Mouse (Mus musculus): Measurements from ENCODE around the gene Wdr74. TPM values are rescaled to one million over a fixed set of nuclear protein-coding genes. Genes with fewer than 3 reads are reported as not detected.
A peak's percentile ranks its signal among the peaks of the same experiment; 100 is the strongest.
"Not testable (repeated sequence)": the region's sequence is repeated elsewhere in the genome, so short reads cannot be mapped to it uniquely, and the experiment has no call there.

The Wdr74 gene
- polyA plus RNA-seq, 1 experiment from 2014 or later = 121 TPM

GRCm38 (mm10) chr19:8711506-8711905, 24.1 kb upstream of the Wdr74 start:
- H3K4me1 ChIP-seq = peaks cover 31% of the 10 kb centered on the region
- no peak for DNase-seq (ENCODE audit: low spot score)
- H3K36me3 ChIP-seq = peaks cover 57% of the 10 kb centered on the region
- no peaks in the 10 kb centered on the region for H3K27me3 ChIP-seq (ENCODE audit: low read depth, poor library complexity, severe bottlenecking)
- H3K27ac ChIP-seq (replicated peaks) = peak overlapping the region; percentile 94; the same call in 1 of the 2 replicates
- H3K4me3 ChIP-seq = peak overlapping the region; percentile 70
- H3K9me3 ChIP-seq (replicated peaks) = no peaks in the 10 kb centered on the region
- WGBS = 91% methylated on average over 4 of the region's 4 CpGs

GRCm38 (mm10) chr19:8711949-8712869, 23.4 kb upstream of the Wdr74 start:
- Histone ChIP-seq H3K36me3 (peaks cover 50% of the 10 kb centered on the region), H3K4me1 (peaks cover 31% of the 10 kb centered on the region), H3K9me3 (replicated peaks) (no peaks in the 10 kb centered on the region), H3K27ac (replicated peaks) (peak overlapping the region; percentile 94), H3K4me3 (peak overlapping the region; percentile 70), H3K27me3 (ENCODE audit: low read depth, poor library complexity, severe bottlenecking) (no peaks in the 10 kb centered on the region)
- WGBS = 74% methylated on average over 10 of the region's 10 CpGs
- no peak for DNase-seq (ENCODE audit: low spot score)

GRCm38 (mm10) chr19:8712870-8713305, 22.7 kb upstream of the Wdr74 start:
- WGBS = under 1% methylated on average over 13 of the region's 13 CpGs
- peaks cover 43% of the 10 kb centered on the region for H3K36me3 ChIP-seq
- H3K4me3 ChIP-seq = peak overlapping the region; percentile 70
- H3K4me1 ChIP-seq = peaks cover 31% of the 10 kb centered on the region
- peak; percentile 85 for DNase-seq (ENCODE audit: low spot score)
- H3K27me3 ChIP-seq (ENCODE audit: low read depth, poor library complexity, severe bottlenecking) = no peaks in the 10 kb centered on the region
- H3K9me3 ChIP-seq (replicated peaks) = no peaks in the 10 kb centered on the region
- peak overlapping the region; percentile 94 for H3K27ac ChIP-seq (replicated peaks)

GRCm38 (mm10) chr19:8713306-8713996, 22.2 kb upstream of the Wdr74 start:
- WGBS = under 1% methylated on average over 51 of the region's 51 CpGs
- Histone ChIP-seq H3K27ac (replicated peaks) (peak overlapping the region; percentile 94), H3K27me3 (ENCODE audit: low read depth, poor library complexity, severe bottlenecking) (no peaks in the 10 kb centered on the region), H3K36me3 (peaks cover 37% of the 10 kb centered on the region), H3K4me1 (peaks cover 31% of the 10 kb centered on the region), H3K4me3 (peak overlapping the region; percentile 70), H3K9me3 (replicated peaks) (no peaks in the 10 kb centered on the region)
- peak; percentile 91 for DNase-seq (ENCODE audit: low spot score)

- H3K9me3 ChIP-seq (replicated peaks) = no peaks in the 10 kb centered on the region
- no peaks in the 10 kb centered on the region for H3K27me3 ChIP-seq (ENCODE audit: low read depth, poor library complexity, severe bottlenecking)
- H3K36me3 ChIP-seq = peaks cover 30% of the 10 kb centered on the region
- peaks cover 31% of the 10 kb centered on the region for H3K4me1 ChIP-seq
- H3K27ac ChIP-seq (replicated peaks) = peak overlapping the region; percentile 94
- DNase-seq (ENCODE audit: low spot score) = no peak
- H3K4me3 ChIP-seq = peak overlapping the region; percentile 70
- WGBS = 10% methylated on average over 13 of the region's 13 CpGs
Measured at GRCm38 (mm10) chr19:8713997-8714652, 21.5 kb upstream of the Wdr74 start.

- Histone ChIP-seq H3K27ac (replicated peaks) (no peak overlapping the region), H3K27me3 (ENCODE audit: low read depth, poor library complexity, severe bottlenecking) (no peaks in the 10 kb centered on the region), H3K9me3 (replicated peaks) (no peaks in the 10 kb centered on the region), H3K4me1 (peaks cover 31% of the 10 kb centered on the region), H3K4me3 (peak overlapping the region; percentile 70), H3K36me3 (peaks cover 23% of the 10 kb centered on the region)
- DNase-seq (ENCODE audit: low spot score) = no peak
- 76% methylated on average over 10 of the region's 10 CpGs for WGBS
Measured at GRCm38 (mm10) chr19:8714653-8715481, 20.8 kb upstream of the Wdr74 start.

- WGBS = 64% methylated on average over 10 of the region's 10 CpGs
- Histone ChIP-seq H3K27ac (replicated peaks) (no peak overlapping the region), H3K4me1 (peaks cover 24% of the 10 kb centered on the region), H3K4me3 (no peak overlapping the region), H3K27me3 (ENCODE audit: low read depth, poor library complexity, severe bottlenecking) (no peaks in the 10 kb centered on the region), H3K9me3 (replicated peaks) (no peaks in the 10 kb centered on the region), H3K36me3 (peaks cover 10% of the 10 kb centered on the region)
- no peak for DNase-seq (ENCODE audit: low spot score)
Measured at GRCm38 (mm10) chr19:8715868-8716766, 19.5 kb upstream of the Wdr74 start.

- H3K4me1 ChIP-seq = peaks cover 18% of the 10 kb centered on the region
- no peaks in the 10 kb centered on the region for H3K9me3 ChIP-seq (replicated peaks)
- DNase-seq (ENCODE audit: low spot score) = no peak
- H3K4me3 ChIP-seq = no peak overlapping the region
- no peak overlapping the region for H3K27ac ChIP-seq (replicated peaks)
- peaks cover 2% of the 10 kb centered on the region for H3K36me3 ChIP-seq
- WGBS = 64% methylated on average over 10 of the region's 10 CpGs
- no peaks in the 10 kb centered on the region for H3K27me3 ChIP-seq (ENCODE audit: low read depth, poor library complexity, severe bottlenecking)
Measured at GRCm38 (mm10) chr19:8716767-8717475, 18.7 kb upstream of the Wdr74 start.

GRCm38 (mm10) chr19:8718357-8718756, 17.3 kb upstream of the Wdr74 start:
- H3K27me3 ChIP-seq (ENCODE audit: low read depth, poor library complexity, severe bottlenecking) = no peaks in the 10 kb centered on the region
- no peaks in the 10 kb centered on the region for H3K36me3 ChIP-seq
- H3K4me3 ChIP-seq = no peak overlapping the region
- peaks cover 17% of the 10 kb centered on the region for H3K4me1 ChIP-seq
- no peak overlapping the region for H3K27ac ChIP-seq (replicated peaks)
- 70% methylated on average over 3 of the region's 3 CpGs for WGBS
- no peaks in the 10 kb centered on the region for H3K9me3 ChIP-seq (replicated peaks)
- peak; percentile 50 for DNase-seq (ENCODE audit: low spot score)

- not testable (repeated sequence) for H3K27ac ChIP-seq (replicated peaks); H3K36me3 ChIP-seq; H3K27me3 ChIP-seq (ENCODE audit: low read depth, poor library complexity, severe bottlenecking); DNase-seq (ENCODE audit: low spot score); H3K9me3 ChIP-seq (replicated peaks)
- H3K4me1 ChIP-seq = peaks cover 13% of the 10 kb centered on the region
- H3K4me3 ChIP-seq = 0 out of 2 replicates have a peak overlapping the region, but pooled peaks have one; percentile 7
Measured at GRCm38 (mm10) chr19:8719037-8719436, 16.6 kb upstream of the Wdr74 start.

- H3K4me3 ChIP-seq = peak overlapping the region; percentile 26; the same call in 1 of the 2 replicates
- peaks cover 23% of the 10 kb centered on the region for H3K36me3 ChIP-seq
- H3K4me1 ChIP-seq = peaks cover 30% of the 10 kb centered on the region
- H3K27me3 ChIP-seq (ENCODE audit: low read depth, poor library complexity, severe bottlenecking) = no peaks in the 10 kb centered on the region
- no peak for DNase-seq (ENCODE audit: low spot score)
- WGBS = 85% methylated on average over 1 of the region's 1 CpGs
- no peaks in the 10 kb centered on the region for H3K9me3 ChIP-seq (replicated peaks)
- H3K27ac ChIP-seq (replicated peaks) = no peak overlapping the region
Measured at GRCm38 (mm10) chr19:8721378-8721777, 14.2 kb upstream of the Wdr74 start.

Measured in midbrain, embryonic 10.5 days (tissue).